Mouse (Mus musculus) liver, embryonic 11.5 days (tissue): ENCODE measurements around the gene Acss2. TPM values are rescaled to one million over a fixed set of nuclear protein-coding genes. Genes with fewer than 3 reads are reported as not detected.
A peak's percentile ranks its signal among the peaks of the same experiment; 100 is the strongest.

Source experiments
- ATAC-seq: fragments of 200-750 bp; cut with Nextera tagmentation; replicated peaks from 2 replicates; pipeline ENCODE4 v1.8.0; 2017; ENCODE audit warnings: moderate number of reproducible peaks, mild to moderate bottlenecking, moderate TSS enrichment, moderate library complexity; ENCODE audit not compliant: low FRiP score
- DNase-seq: peaks from one replicate; pipeline ENCODE4 v3.0.0-alpha.2; 2017; ENCODE audit warnings: low spot score
- H3K27ac ChIP-seq: fragments of 300-500 bp; sonication (generic); 2 replicates; pipeline ENCODE4 v1.5.1; 2014; ENCODE audit warnings: mild to moderate bottlenecking, low read depth, low read length, control low read depth
- H3K27me3 ChIP-seq: fragments of 300-500 bp; sonication (generic); replicated peaks from 2 replicates; pipeline ENCODE4 v1.6.1; 2014; ENCODE audit warnings: low read length, mixed read lengths; ENCODE audit not compliant: control insufficient read depth, insufficient read depth
- H3K36me3 ChIP-seq: fragments of 300-500 bp; sonication (generic); 2 replicates; pipeline ENCODE4 v1.6.1; 2014; ENCODE audit warnings: mild to moderate bottlenecking, low read length, moderate library complexity, mixed read lengths; ENCODE audit not compliant: control insufficient read depth, insufficient read depth
- H3K4me1 ChIP-seq: fragments of 300-500 bp; sonication (generic); replicated peaks from 2 replicates; pipeline ENCODE4 v1.6.1; 2014; ENCODE audit warnings: low read length, mixed read lengths; ENCODE audit not compliant: control insufficient read depth, insufficient read depth
- H3K4me2 ChIP-seq: fragments of 300-500 bp; sonication (generic); 2 replicates; pipeline ENCODE4 v1.6.1; 2014; ENCODE audit warnings: mild to moderate bottlenecking, control low read depth, moderate library complexity
- H3K4me3 ChIP-seq: fragments of 300-500 bp; sonication (generic); 2 replicates; pipeline ENCODE4 v1.5.1; 2014; ENCODE audit warnings: low read depth, low read length, control low read depth
- H3K9ac ChIP-seq: fragments of 300-500 bp; sonication (generic); 2 replicates; pipeline ENCODE4 v1.6.1; 2014; ENCODE audit warnings: low read depth, low read length, control low read depth
- H3K9me3 ChIP-seq: fragments of 300-500 bp; sonication (generic); 2 replicates; pipeline ENCODE4 v1.6.1; 2016; ENCODE audit warnings: low read length, inconsistent platforms, mixed read lengths; ENCODE audit not compliant: control insufficient read depth
- WGBS: fragments of 180-500 bp; shearing (Covaris S2); extraction: QIAGEN DNeasy Blood & Tissue Kit; methylation state at CpG from one replicate; pipeline ENCODE4 v1.1.7; 2014; 5-methylcytosine and 5-hydroxymethylcytosine counted together
- polyA plus RNA-seq: library from polyadenylated mRNA; unstranded; fragments of >200 nt; fragmentation: Nextera tagmentation; extraction: Ambion mirVana; gene quantifications from 2 replicates; pipeline ENCODE4 v1.2.1, GENCODE M21; 2014

The Acss2 gene
- polyA plus RNA-seq, 1 experiment from 2014 or later: 28.5 TPM

DNA sequence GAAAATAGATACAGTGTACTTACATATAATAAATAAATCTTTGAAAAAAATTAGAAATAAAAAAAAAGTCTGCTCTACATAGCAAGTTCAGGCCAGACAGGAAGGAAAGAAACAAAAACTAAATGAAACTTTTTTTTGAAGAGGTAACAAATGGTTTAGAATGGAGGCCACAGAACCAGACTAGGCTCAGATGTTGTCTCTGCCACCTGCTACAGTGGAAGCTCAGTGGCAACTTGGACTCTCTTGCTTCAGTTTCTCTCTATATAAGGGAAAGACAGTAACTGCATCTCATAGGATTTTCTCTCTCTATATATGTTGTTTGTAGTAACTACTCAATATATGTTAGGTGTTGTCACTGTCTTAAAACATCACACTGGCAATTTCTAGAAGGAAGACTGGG lies 34.6 kb downstream of the Acss2 start:
- H3K4me3 ChIP-seq: no peak overlapping the region
- no peak overlapping the region for H3K9ac ChIP-seq
- no peak overlapping the region for H3K4me2 ChIP-seq
- H3K27ac ChIP-seq: peak overlapping the region; percentile 76; the same call in 1 of the 2 replicates
- H3K4me1 ChIP-seq: peaks cover 6% of the 10 kb centered on the region; the same call in 1 of the 2 replicates
- H3K36me3 ChIP-seq: no peaks in the 10 kb centered on the region; the same call in 1 of the 2 replicates
- DNase-seq (no peak), ATAC-seq (no peak)
- no peaks in the 10 kb centered on the region for H3K9me3 ChIP-seq
- H3K27me3 ChIP-seq: no peaks in the 10 kb centered on the region

DNA sequence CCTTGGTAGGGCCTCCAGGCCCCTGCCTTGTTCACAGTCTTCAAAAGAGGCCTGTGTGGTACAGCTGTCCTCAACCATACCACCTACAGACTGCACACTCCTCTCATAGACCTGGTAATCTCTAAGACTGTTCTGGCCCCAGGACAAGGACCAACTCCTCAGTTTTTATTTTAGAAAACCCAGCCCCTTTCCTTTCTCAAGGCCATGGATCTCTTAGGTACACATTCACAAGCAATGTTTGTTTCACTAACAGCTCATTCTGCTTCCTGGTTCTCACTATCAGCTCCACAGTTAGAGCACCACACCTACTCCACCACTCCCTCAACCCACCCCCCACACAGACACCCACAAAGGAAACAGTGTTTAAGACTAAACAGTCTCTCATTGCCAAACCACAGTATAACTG lies 35.2 kb downstream of the Acss2 start:
- Histone ChIP-seq H3K4me3 (no peak overlapping the region), H3K9me3 (no peaks in the 10 kb centered on the region), H3K4me1 (peaks cover 6% of the 10 kb centered on the region; the same call in 1 of the 2 replicates), H3K9ac (0 out of 2 replicates have a peak overlapping the region, but pooled peaks have one; percentile 26), H3K36me3 (no peaks in the 10 kb centered on the region; the same call in 1 of the 2 replicates), H3K4me2 (no peak overlapping the region), H3K27me3 (no peaks in the 10 kb centered on the region), H3K27ac (peak overlapping the region; percentile 76)
- no peak for DNase-seq
- ATAC-seq: peak; percentile 88

DNA sequence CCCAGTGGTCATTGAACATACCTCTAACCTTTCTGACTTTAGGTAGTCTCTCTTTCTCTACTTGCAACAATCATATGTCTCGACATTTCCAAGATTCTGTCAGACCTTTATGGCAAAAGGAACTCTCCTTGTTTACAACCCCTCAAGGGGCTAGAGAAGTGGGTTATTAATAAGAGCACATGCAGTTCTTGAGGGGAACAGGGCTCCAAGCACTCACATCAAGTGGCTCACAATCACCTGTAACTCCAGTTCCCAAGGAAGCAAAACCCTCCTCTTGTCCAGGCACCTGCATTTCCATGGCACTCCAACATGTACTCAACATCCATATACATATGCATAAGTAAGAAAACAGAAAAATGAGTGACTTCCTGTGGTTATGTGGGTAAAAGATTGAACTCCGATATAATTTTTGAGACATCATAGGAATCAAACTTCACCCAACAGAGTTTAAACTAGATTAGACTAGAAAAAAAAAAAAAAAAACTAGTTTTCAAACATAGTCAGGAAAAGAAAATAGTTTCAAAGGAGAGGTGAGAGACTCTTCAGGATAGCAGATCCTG lies 36.8 kb downstream of the Acss2 start:
- 74% methylated on average over 2 of the region's 2 CpGs for WGBS
- no peak overlapping the region for H3K27ac ChIP-seq

DNA sequence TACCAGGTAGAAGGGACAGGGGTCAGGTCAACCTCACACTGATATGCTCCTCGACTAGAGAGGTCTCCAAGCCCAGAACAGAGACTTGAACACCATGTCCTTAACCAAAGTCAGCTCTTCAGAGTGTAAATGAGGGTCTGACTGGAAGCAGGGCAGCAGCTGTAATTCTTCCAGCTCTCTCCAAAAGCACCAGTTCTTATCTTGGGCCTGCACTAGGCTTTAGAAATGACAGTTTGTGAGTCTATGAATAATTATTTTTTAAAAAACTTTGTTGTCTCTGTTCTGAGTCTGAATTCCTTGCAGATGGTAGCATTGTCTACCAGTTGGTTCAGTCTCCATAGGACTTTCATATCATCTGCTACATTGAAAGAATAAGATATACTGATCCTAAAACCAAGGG lies 44.5 kb downstream of the Acss2 start:
- no peak for ATAC-seq

More for the DNA sequence above, 36.8 kb downstream of the Acss2 start:
- Histone ChIP-seq H3K4me3 (no peak overlapping the region), H3K9ac (no peak overlapping the region), H3K9me3 (no peaks in the 10 kb centered on the region), H3K27me3 (no peaks in the 10 kb centered on the region), H3K36me3 (no peaks in the 10 kb centered on the region; the same call in 1 of the 2 replicates), H3K4me2 (no peak overlapping the region), H3K4me1 (peaks cover 6% of the 10 kb centered on the region; the same call in 1 of the 2 replicates)
- DNase-seq (no peak), ATAC-seq (no peak)

DNA sequence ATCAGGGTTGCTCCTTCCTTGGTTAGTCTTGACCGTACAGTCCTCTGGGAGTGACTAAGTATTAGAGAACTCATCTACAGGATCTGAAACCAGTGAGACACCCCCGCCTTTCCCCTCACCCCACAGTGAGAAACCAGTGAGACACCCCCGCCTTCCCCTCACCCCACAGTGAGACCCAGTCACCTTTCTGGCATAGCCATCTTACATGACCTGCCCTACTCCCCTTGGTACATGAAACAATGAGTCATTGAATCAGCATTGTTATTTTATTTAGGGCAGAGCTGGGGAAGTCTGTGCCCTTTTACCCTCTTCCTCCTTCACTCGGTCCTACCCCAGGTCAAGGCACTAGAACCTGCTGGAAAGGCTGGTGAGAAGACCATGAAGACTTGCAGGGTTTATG lies 45.2 kb downstream of the Acss2 start:
- ATAC-seq (no peak), DNase-seq (no peak)
- H3K9me3 ChIP-seq: no peaks in the 10 kb centered on the region
- no peak overlapping the region for H3K27ac ChIP-seq
- no peak overlapping the region for H3K4me3 ChIP-seq
- H3K27me3 ChIP-seq: no peaks in the 10 kb centered on the region
- 79% methylated on average over 4 of the region's 4 CpGs for WGBS
- no peaks in the 10 kb centered on the region for H3K4me1 ChIP-seq
- H3K4me2 ChIP-seq: no peak overlapping the region
- H3K9ac ChIP-seq: no peak overlapping the region
- peaks cover 3% of the 10 kb centered on the region for H3K36me3 ChIP-seq

More for the DNA sequence above, 44.5 kb downstream of the Acss2 start:
- no peaks in the 10 kb centered on the region for H3K4me1 ChIP-seq
- no peak overlapping the region for H3K9ac ChIP-seq
- peaks cover 3% of the 10 kb centered on the region for H3K36me3 ChIP-seq
- H3K27ac ChIP-seq: no peak overlapping the region
- WGBS: 58% methylated on average over 1 of the region's 1 CpGs
- no peak for DNase-seq
- H3K4me3 ChIP-seq: no peak overlapping the region
- no peaks in the 10 kb centered on the region for H3K9me3 ChIP-seq
- H3K4me2 ChIP-seq: no peak overlapping the region
- no peaks in the 10 kb centered on the region for H3K27me3 ChIP-seq

DNA sequence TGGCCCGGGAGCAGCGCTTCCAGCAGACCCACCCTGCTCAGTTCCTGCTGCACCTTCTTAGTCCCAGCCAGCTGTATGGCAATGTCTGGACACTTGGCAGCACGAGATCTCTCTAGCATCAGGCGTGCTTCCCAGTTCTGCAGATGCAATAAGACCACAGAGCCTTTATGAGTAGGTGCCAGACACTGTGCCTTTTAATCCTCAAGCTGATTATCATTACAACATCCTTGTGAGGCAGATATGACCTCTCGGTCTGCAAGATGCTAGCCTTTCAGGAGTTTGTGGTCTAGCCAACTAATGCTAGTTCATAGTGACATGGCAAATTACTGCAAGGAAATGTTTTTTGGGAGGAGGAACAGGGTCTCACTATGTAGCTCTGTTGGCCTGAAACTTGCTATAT lies 50.0 kb downstream of the Acss2 start:
- no peak for ATAC-seq
- no peak overlapping the region for H3K4me2 ChIP-seq
- H3K9ac ChIP-seq: no peak overlapping the region
- H3K36me3 ChIP-seq: peaks cover 3% of the 10 kb centered on the region
- H3K27me3 ChIP-seq: no peaks in the 10 kb centered on the region
- DNase-seq: no peak
- no peaks in the 10 kb centered on the region for H3K9me3 ChIP-seq
- H3K27ac ChIP-seq: no peak overlapping the region
- WGBS: 69% methylated on average over 5 of the region's 5 CpGs
- H3K4me3 ChIP-seq: no peak overlapping the region
- H3K4me1 ChIP-seq: no peaks in the 10 kb centered on the region

DNA sequence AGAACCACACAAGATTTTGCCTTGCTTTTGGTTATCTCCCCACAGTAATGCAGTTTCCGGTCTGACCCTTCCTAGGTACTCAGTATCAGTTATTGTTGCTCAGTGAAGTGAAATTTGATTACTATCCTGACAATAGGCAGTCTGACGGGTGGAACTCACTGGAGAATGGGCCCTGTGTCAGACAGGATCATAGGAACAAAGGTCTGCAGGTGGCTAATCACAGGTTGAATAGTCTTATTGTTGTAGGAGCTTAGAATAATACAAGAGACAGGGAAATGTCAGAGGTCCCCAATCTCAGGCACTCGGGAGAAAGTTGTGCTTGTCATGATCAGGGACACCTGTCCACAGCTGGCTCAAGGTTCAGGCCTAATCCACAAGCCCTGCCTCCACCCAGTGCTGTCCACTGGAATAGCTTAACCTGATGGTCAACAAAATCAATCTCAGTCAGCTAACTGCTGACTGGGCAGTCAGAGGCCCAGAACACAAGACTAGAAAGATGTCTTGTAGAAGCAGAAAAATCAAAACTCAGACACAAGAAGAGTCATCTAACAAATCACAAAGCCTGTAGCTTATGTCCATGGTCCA lies 51.6 kb downstream of the Acss2 start:
- H3K27ac ChIP-seq: no peak overlapping the region
- no peaks in the 10 kb centered on the region for H3K27me3 ChIP-seq
- H3K9ac ChIP-seq: no peak overlapping the region
- H3K4me2 ChIP-seq: no peak overlapping the region
- no peaks in the 10 kb centered on the region for H3K9me3 ChIP-seq
- no peak overlapping the region for H3K4me3 ChIP-seq
- no peak for DNase-seq
- no peaks in the 10 kb centered on the region for H3K4me1 ChIP-seq
- peaks cover 3% of the 10 kb centered on the region for H3K36me3 ChIP-seq
- WGBS: 52% methylated on average over 3 of the region's 3 CpGs
- no peak for ATAC-seq

DNA sequence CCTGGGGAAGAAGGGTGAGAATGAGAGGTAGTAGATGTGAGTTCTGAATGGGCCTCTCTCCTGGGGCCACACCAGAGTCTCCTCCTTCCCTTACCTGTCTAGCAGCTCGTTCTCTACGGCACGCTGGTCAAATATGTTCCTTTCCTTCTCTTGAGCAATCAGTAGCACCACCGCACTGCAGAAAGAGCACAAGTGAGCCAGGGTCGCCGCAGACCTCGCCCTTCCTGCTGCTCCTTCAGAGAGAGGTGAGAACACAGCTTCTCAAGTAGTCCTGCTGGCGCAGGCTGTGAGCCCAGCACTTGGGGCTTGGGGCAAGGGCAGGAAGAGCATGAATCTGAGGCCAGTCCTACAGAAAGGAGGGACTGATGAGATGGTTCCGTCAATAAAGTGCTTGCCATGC lies 55.3 kb downstream of the Acss2 start:
- DNase-seq (no peak), ATAC-seq (no peak)
- H3K36me3 ChIP-seq: peaks cover 4% of the 10 kb centered on the region; the same call in 1 of the 2 replicates
- H3K9me3 ChIP-seq: no peaks in the 10 kb centered on the region
- no peaks in the 10 kb centered on the region for H3K4me1 ChIP-seq
- H3K4me3 ChIP-seq: no peak overlapping the region
- H3K27ac ChIP-seq: no peak overlapping the region
- H3K27me3 ChIP-seq: no peaks in the 10 kb centered on the region
- H3K4me2 ChIP-seq: no peak overlapping the region
- WGBS: 88% methylated on average over 9 of the region's 9 CpGs
- H3K9ac ChIP-seq: no peak overlapping the region

DNA sequence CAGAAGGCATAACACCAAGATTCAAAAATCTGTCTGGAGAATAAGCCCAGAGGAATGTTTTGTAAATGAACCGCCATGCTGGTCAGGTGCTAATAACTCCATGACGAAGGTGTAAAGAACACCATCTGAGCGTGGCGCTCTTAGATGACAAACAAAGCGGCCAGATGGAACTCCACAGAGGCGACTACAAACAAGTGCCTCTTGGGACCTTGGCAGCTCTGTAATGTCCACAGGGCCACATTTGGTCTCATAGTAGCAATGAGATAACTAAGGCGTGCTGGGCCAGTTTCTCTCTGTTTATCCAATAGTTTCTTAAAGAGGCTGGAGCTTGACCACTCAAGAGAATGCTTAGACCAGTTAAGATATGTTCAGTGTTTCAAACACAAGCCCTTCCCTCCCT lies 56.2 kb downstream of the Acss2 start:
- Histone ChIP-seq H3K4me1 (no peaks in the 10 kb centered on the region), H3K27ac (no peak overlapping the region), H3K9me3 (no peaks in the 10 kb centered on the region), H3K4me2 (no peak overlapping the region), H3K27me3 (no peaks in the 10 kb centered on the region), H3K36me3 (peaks cover 4% of the 10 kb centered on the region; the same call in 1 of the 2 replicates), H3K4me3 (no peak overlapping the region), H3K9ac (no peak overlapping the region)
- DNase-seq: no peak
- WGBS: 89% methylated on average over 7 of the region's 7 CpGs
- ATAC-seq: no peak
